Mouse (Mus musculus) heart, adult 11 months (tissue): ENCODE results near the gene Olfr1380.
"Not testable (repeated sequence)": the region's sequence is repeated elsewhere in the genome, so short reads cannot be mapped to it uniquely, and the experiment has no call there.

Source experiments
- DNase-seq: peaks from one replicate; pipeline ENCODE4 v3.0.0; 2022

Gene Olfr1380

DNA sequence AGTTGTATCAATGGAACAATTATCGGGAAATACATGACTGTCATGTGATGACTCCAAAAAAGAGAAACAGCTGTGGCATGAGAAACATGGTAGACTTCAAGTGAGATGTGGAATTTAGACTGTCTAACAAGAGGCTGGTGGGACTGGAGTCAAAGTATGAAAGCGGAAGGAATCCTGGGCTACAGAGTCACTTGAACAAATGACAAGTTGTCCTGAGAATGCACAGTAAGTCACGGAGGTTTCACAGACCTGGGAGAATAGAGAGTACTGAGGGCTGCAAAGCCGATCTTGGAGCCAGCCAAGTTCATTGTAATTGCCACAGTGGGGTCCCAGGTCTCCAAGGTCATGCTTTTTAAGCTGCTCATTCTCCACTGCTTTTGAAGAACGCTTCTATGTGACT lies at the start of gene Olfr1380:
Gene Olfr1380 (plus strand): TSS at position 301 of the 400 bp plus-strand sequence.
- DNase-seq, result not testable (repeated sequence)

DNA sequence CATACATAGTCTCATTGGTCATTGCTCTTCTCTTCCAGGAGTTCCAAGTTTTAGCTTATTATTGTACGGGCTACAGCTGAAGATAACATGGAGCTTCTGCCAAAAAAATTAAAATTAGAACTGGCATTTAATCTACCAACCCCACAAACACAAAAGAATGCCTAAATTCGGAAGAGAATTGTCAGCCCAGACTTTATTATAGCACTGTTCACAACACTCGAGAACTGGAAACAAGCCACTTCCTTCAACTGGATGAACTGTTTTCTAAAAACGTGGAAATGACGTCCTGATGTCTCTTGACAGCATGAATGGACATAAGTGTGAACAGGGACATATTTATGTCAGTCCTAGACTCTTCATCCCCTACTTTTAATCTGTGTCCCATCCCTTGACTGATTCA lies 38.6 kb upstream of the Olfr1380 start:
- no peak for DNase-seq

DNA sequence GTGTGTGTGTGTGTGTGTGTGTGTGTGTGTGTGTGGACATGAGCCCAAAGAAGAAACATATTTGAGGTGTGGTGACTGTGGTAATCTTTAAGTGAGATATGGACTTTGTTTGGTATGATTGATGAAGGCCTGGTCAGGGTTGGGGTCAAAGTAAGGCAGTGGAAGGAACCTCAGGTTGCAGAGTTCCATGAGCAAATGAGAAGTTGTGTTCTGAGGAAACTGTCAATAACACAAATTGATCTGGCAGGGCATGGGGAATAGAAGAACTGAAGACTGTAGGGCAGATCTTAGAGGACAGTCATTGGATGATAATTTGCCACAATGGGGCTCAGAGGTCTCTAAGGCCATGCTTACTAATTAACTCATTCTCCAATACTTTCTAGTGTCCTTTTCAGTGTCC lies 37.3 kb upstream of the Olfr1380 start, which contains the start of gene Olfr1383:
Gene Olfr1383 (plus strand): TSS at position 301 of the 400 bp plus-strand sequence.
- DNase-seq, result no peak

DNA sequence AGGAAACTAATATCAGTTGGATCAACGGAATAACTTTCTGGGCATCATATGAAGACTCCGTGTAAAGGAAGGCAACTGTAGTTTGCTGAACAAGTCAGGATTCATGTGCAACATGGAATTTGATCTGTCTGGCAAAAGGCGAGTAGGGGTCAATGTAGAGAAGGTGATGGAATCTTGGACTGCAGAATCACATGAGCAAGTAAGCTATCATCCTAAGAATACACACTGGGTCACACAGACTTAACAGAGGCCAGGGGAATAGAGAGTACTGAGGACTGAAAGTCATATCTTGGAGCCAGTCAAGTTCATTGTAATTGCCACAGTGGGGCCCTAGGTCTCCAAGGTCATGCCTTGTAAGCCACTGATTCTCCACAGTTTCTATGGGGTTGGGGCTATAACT lies 28.7 kb upstream of the Olfr1380 start, which contains the start of gene Olfr1382:
Gene Olfr1382 (plus strand): TSS at position 301 of the 400 bp plus-strand sequence.
- DNase-seq, result no peak

DNA sequence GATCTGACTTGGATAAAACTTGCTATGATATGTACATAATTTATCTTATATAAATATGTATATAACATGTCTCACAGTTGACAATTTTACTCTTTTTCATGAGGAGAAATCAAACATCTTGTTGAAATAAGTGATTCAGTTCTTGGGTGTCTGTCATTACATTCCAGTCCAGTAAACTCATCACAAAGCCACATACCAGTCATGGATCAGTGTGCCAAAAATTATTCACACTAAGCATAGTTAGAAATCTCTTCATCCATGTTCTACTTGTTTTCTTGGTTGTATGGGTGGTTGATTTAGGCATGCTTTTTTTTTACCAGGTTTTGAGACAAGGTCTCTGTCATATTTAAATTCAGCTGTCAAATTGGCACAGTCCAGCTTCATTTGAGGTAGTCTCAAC lies 23.9 kb upstream of the Olfr1380 start:
- DNase-seq, result no peak

DNA sequence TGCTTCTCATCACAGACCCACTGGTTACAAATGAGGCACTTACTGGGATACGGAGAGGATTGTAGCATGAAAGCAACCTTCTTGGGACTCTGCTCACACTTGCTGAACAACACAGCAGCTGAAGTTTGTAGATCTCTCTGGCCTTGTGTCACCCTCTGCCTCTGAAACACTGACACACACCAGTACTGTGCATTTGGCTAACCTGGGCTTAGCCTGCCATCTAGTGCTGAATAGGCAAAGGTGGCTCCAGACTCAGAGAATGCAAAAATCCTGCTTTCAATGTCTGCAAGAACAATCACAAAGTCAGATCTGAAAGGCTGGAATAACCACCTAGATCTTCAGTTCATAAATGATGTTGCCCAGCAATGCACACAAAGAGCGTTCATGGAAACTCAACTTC lies 20.0 kb upstream of the Olfr1380 start:
- not testable (repeated sequence) for DNase-seq

DNA sequence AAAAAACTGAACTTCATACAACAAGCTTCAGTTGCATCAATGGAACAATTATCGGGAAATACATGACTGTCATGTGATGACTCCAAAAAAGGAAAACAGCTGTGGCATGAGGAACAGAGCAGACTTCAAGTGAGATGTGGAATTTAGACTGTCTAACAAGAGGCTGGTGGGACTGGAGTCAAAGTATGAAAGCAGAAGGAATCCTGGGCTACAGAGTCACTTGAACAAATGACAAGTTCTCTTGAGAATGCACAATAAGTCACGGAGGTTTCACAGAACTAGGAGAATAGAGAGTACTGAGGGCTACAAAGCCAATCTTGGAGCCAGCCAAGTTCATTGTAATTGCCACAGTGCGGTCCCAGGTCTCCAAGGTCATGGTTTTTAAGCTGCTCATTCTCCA lies 13.5 kb upstream of the Olfr1380 start, which contains the start of gene Olfr1381:
Gene Olfr1381 (plus strand): TSS at position 301 of the 400 bp plus-strand sequence.
- DNase-seq, result not testable (repeated sequence)

DNA sequence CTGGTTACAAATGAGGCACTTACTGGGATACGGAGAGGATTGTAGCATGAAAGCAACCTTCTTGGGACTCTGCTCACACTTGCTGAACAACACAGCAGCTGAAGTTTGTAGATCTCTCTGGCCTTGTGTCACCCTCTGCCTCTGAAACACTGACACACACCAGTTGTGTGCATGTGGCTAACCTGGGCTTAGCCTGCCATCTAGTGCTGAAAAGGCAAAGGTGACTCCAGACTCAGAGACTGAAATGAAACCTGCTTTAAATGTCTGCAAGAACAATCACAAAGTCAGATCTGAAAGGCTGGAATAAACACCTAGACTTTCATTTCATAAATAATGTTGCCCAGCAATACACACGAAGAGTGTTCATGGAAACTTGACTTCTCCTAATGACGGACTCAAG lies 2.6 kb upstream of the Olfr1380 start:
- not testable (repeated sequence) for DNase-seq

DNA sequence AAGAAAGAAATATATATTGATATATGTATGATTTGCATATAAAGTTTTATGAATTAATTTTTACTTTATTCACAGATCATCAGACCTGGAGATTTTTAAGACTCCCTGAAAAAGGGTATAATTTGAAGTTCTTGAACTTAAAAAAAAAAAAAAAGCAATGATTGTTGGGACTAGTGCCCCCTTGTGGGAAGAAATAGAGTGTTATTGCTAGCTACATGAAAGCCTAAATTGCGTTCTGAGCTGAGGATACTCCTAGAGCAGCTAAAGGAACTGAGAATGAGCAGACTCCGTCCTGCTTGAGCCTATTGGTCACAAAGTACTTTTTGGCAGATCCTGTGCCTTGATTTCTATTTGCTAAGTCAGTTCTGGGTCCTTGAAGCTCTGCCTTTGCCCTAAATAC lies 18.4 kb downstream of the Olfr1380 start:
- DNase-seq, result not testable (repeated sequence)

DNA sequence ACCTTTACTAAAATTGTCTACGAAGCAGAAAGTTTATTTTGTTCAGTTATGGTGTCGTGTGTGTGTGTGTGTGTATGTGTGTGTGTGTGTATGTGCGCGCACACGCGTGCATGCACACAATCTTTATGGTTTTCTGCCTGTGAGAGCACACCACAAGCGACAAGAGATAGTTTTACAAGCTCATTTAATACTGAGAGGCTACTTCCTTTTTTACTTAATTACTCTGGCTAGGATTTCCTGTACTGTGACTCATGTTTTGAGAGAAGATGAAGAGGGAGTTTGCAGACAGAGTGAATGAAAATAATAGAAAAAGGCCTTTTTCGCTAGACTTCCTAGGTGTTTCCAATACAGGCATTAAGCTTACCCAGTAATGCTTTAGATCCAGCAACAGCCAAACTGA lies 23.8 kb downstream of the Olfr1380 start:
- DNase-seq, result not testable (repeated sequence)

DNA sequence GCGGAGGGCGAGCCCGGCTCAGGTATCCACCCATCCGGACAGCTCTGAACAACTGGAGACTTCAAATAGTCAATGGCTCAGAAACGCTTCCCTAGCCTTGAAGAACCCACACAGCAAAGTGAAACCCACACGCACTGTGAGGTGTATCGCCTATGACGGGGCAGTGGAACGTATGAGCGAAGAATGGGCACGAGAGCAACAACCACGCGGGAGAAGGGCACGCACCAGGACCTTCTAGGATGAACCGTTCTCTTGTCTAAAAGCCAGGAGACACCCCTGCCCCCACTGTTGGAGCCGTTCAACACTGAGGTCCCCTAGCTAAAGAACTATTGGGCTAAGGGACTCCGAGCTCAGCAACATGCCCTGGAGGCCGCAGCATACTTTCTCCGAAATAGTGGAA lies 33.5 kb downstream of the Olfr1380 start:
- no peak for DNase-seq

DNA sequence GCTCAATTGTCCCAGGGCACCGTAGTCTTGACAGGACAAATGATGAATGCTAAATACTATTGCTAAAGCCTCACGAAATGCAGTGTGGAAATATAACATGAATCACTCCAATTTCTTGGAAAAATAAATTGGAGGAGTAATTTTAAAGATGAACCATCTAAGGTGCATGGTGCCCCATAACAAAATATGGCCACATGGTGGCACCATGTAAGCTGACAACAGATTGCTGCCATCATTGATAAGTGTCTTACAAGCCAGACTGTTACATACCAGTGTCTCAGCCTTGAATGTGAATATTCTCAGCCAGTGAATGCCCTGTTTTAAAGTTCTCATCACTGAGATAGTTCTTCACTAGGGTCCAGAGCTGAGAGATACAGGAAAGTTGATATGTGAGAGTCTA lies 40.5 kb downstream of the Olfr1380 start:
- not testable (repeated sequence) for DNase-seq

DNA sequence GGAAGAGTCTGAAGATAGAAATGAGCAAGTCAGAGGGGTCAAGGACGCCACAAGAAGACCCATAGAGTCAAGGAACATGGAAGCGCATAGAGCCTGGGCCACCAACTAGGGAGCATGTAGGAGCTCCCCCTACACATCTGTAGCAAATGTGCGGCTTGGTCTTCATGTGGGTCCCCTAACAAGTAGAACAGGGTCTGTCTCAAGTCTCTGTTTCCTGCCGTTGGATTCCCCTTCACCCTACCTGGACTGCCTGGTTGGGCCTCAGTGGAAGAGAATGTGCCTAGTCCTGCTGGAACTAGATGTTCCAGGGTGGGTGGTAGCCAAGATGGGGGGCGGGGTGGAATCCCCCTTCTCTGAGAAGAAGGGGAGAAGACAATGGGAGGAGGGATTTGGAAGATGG lies 51.6 kb downstream of the Olfr1380 start:
- DNase-seq, result peak; percentile 68

DNA sequence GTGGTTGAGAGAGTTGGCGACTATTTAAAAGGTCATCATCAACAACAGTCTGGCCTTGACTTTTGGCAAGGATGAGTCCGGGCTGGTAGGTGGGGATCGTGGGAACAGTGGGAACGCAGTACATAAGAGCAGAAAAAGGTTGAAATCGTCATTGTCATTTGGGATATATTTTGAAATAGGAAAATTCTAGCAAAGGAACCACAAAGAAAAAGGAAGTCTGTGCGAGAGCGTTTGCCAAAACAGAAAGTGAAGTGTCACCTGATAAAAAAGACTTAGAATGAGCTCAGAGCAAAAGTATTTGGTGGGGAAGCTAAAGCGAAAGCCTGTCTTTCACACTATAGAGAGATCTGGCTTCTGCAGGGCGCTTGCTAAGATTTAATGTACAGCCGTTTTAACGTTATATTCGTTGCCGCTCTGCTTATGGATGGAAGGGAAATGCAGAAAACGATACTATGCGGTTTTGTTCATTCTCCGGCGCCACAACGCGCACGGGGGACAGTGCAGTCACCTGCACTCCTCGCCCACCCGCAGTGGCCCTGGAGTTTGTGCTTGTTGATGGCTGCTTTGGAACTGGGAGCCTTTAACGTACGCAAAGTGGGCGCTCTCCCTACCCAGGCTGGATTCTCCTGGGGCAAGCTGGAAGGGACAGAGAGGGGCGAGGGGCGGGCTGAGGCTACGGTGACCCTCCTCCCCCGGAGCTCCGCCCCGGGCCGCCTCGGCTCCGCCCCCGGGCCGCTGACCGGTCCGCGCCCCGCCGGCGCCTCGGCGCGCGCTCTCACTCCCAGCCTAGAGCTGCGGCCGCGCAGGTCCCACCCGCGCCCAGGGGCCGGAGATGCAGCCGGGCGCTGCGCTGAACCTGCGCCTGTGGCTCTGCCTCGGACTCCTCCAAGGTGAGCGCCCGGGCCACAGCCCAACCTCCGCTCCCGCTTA lies 52.5 kb downstream of the Olfr1380 start, which contains the start of gene Flt4:
Gene Flt4 (plus strand): TSS at position 326 of the 930 bp plus-strand sequence.
- peak; percentile 98 for DNase-seq

DNA sequence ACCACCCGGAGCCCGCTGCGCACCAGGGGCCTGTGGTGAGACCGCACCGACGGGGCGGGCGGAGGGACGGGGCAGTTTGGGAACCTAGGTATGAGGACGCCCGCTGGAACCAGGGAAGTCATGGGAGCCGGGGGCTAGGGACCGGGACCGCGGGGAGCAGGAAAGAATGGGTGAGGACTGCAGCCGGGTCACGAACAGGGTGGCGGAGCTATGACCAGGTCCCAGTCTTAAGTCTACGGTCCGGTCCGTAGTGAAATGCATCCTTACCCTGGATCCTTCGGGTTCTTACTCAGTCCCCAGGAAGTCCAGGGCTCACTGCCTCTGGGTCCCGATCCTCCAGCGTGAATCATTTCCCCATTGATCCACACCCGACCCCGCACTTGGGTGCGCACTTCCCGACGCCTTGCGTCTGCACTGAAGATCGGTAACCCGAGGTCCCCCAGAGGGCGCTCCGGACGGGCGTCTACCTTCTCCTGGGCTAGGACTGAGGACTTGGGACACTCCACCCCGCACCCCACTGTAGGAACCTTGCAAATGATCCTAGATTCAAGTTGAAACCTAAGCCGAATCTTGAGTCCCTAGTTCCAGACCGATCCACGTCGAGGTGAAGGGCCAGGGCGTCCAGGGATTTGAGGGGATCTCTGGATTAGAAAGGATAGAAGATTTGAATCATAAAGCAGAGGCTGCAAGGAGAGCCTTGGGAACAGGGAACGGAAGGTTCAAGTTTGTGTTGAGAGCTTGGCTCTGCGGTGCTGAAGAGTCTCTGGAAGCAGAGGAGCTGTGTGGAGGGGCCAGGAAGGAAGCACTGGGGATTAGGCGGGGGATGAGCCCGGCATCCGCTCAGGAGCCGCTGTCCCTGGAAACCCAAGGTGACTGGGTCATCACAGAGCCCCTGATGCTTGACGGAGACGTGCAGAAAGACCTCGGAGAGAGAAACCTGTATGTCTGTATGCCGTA lies 53.5 kb downstream of the Olfr1380 start:
- DNase-seq, result peak; percentile 96

DNA sequence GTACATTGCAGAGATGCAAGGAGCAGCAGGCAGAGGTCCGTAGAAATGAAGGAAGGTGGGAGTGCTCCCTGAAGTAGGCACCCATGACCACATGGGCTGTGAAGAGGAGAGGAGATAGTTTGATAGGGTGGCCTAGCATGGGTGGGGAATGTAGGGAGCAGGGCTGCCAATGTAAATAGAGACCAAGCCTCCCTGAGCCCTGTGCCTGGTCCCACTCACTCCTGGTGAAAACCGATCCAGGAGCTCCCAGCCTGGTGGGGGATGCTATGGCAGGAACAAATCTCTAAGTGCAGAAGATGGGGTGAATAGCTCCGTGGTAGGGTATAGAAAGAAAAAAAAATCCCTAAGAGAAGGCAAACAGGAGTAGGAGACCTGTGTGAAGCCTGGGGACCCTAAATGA lies 54.7 kb downstream of the Olfr1380 start:
- DNase-seq, result peak; percentile 66

DNA sequence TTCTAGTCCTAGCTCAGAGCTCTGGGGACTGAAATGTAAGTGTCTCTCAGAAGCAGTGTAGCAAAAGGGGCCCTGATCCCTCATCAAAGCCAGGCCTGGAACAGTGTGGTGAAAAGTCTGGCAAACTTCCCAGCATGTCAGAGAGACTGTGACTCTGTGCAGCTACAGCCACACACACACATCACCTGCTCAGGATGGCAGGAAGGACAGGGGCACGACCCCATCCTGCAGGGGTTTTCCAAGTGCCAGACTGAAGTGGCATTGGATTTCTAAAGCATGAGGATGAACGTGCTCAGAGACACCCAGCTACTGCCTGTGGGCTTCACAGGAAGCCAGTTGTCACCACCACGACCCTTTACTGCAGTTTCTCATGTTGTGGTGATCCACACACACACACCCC lies 55.5 kb downstream of the Olfr1380 start:
- peak; percentile 83 for DNase-seq

DNA sequence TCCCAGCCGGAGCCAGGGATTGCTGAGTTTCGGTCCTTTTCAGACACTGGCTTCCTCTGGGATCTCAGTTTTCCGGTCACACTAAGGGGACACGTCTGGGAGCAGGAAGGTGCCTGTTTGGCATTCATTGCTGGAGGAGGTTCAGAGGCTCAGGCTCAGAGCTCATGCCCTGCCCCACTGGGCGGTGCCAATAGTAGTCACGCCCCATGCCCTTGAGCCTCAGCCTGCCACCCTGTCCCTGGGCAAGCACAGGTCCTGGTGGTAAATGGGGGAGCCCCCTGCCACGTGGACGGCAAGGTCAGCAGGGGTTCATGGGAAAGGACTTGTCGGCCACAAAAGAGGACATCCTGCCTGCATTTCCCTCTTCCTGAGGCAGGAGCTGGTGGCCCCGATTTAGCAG lies 56.7 kb downstream of the Olfr1380 start:
- peak; percentile 98 for DNase-seq
